Mouse (Mus musculus) layer of hippocampus, postnatal 25 days (tissue): ENCODE results near the gene Slc29a3. TPM values are rescaled to one million over a fixed set of nuclear protein-coding genes. Genes with fewer than 3 reads are reported as not detected.

Experiments used
- DNase-seq, 2 experiments: peaks; one replicate each; pipeline ENCODE4 v3.0.0; 2022; ENCODE audit warnings: mixed read lengths in 2 of 2, low spot score in 1 of 2; ENCODE audit errors: extremely low spot score in 1 of 2
- total RNA-seq, 2 experiments: library from RNA; stranded (reverse); gene quantifications; 2 replicates each; pipeline ENCODE4 v1.2.3; 2021

Gene Slc29a3
- total RNA-seq, 2 experiments from 2014 or later = 16.6 to 17.1 TPM

GRCm38 (mm10) chr10:60685764-60686640 lies 66.6 kb downstream of the Slc29a3 start:
- no peak for DNase-seq

DNA sequence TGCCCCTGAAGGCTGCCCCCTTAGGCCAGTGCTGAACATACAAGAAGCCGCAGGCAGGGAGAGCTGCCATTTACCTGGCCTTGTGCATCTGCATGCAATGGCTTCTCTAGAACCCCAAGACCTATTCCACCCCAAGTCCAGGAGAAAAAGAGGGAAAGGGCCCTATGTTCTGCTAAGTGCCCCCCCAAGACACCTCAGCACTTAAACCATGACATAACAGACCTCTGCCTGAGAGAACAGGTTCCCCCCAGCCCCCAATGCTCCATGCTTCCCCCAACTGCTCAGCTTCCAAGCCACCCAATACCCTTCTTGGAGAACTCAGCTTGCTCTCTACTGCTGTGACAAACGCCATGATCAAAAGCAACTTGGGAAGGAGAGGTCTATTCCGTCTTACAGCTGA lies 73.7 kb downstream of the Slc29a3 start:
- no peak for DNase-seq

DNA sequence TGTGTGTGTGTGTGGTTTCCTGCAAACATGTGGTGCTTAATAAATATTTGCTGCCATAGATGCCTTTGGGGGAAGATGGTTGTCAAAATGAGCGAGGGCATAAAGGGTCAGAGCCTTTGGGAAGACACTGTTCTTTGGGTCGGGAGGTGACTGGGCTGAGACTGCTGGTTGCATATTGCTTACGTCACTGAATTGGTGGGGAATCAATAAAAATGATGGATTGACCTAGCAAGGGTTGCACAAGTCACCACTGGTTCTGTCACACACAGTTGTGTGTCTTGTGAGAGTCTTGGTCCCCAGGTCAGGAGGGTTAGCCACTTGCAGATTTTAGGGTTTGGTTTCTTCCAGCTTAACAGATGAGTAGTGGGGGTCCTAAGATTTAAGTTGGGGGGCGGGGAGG lies 75.3 kb downstream of the Slc29a3 start:
- DNase-seq = no peak

- DNase-seq = no peak
These were observed 82.4 kb downstream of the Slc29a3 start for GRCm38 (mm10) chr10:60670166-60670565.

DNA sequence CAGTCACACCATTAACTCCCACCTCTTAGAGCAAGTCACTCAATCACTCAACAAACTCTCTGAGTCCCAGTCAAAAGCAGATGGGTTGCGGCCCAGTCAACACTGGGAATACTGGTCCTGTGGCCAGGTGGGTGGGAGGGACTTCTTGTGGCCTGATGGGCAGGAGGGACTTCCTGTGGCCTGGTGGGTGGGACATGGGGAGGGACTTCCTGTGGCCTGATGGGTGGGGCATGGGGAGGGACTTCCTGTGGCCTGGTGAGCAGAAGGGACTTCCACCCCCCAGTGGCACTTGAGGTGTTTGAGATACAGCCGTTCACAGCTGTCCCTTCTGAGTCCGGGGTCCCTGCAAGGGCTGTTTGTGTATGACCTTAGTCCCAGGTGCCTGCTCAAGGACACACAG lies 84.0 kb downstream of the Slc29a3 start:
- DNase-seq = no peak

Other genes with a start within 250 kb of the Slc29a3 start
- 1 to 10 TPM; 2.1 to 3.6 TPM for gene Cdh23, start 56.3 kb downstream of the Slc29a3 start, total RNA-seq
- 10 to 100 TPM; 15.9 to 16.4 TPM for gene Unc5b, start 78.8 kb upstream of the Slc29a3 start, total RNA-seq